Mouse (Mus musculus): ENCODE results near the gene Gm20605. TPM values are rescaled to one million over a fixed set of nuclear protein-coding genes. Genes with fewer than 3 reads are reported as not detected.

The Gm20605 gene
- total RNA-seq, 2 experiments from 2014 or later = 0.62 to 13.2 TPM

- ATAC-seq (replicated peaks; ENCODE audit: poor library complexity, severe bottlenecking) = no peak
These were observed 54.7 kb downstream of the Gm20605 start for GRCm38 (mm10) chr5:137683388-137684293.

- peak; percentile 90 for ATAC-seq (replicated peaks; ENCODE audit: poor library complexity, severe bottlenecking)
These were observed 55.5 kb downstream of the Gm20605 start, which contains the start of gene Agfg2 for GRCm38 (mm10) chr5:137684294-137685123. TSS of gene Agfg2 (minus strand) at chr5:137684726.

- peak; percentile 37 for ATAC-seq (replicated peaks; ENCODE audit: poor library complexity, severe bottlenecking)
These were observed 56.7 kb downstream of the Gm20605 start for GRCm38 (mm10) chr5:137685653-137686052.

GRCm38 (mm10) chr5:137686127-137686790 is 57.3 kb downstream of the Gm20605 start:
- peak; percentile 60 for ATAC-seq (replicated peaks; ENCODE audit: poor library complexity, severe bottlenecking)

GRCm38 (mm10) chr5:137689974-137690373 is 61.0 kb downstream of the Gm20605 start:
- no peak for ATAC-seq (replicated peaks; ENCODE audit: poor library complexity, severe bottlenecking)

- ATAC-seq (replicated peaks; ENCODE audit: poor library complexity, severe bottlenecking) = no peak
These were observed 61.6 kb downstream of the Gm20605 start for GRCm38 (mm10) chr5:137690531-137690930.

- ATAC-seq (replicated peaks; ENCODE audit: poor library complexity, severe bottlenecking) = no peak
These were observed 62.9 kb downstream of the Gm20605 start for GRCm38 (mm10) chr5:137691881-137692280.

Other genes with a start within 250 kb of the Gm20605 start
- gene Zan, start 152.1 kb upstream of the Gm20605 start, total RNA-seq (2014; fragmentation: Nextera tagmentation) = 0.66 and 4.7 TPM in 2 replicates
- 0.04 and 0.05 TPM in 2 replicates for gene Zan, start 152.1 kb upstream of the Gm20605 start, total RNA-seq (2017)
- 31.2 and 36.5 TPM in 2 replicates for gene Pop7, start 126.7 kb upstream of the Gm20605 start, total RNA-seq (2014; fragmentation: Nextera tagmentation)
- 18.3 and 28.9 TPM in 2 replicates for gene Pop7, start 126.7 kb upstream of the Gm20605 start, total RNA-seq (2017)
- gene Gigyf1, start 110.6 kb upstream of the Gm20605 start, total RNA-seq (2014; fragmentation: Nextera tagmentation) = 21.0 and 21.7 TPM in 2 replicates
- 5.2 and 7.7 TPM in 2 replicates for gene Gigyf1, start 110.6 kb upstream of the Gm20605 start, total RNA-seq (2017)
- not detected in 2 replicates for gene Epo, start 95.9 kb upstream of the Gm20605 start, total RNA-seq (2014; fragmentation: Nextera tagmentation)
- gene Epo, start 95.9 kb upstream of the Gm20605 start, total RNA-seq (2017) = not detected in 2 replicates
- gene Gnb2, start 95.7 kb upstream of the Gm20605 start, total RNA-seq (2014; fragmentation: Nextera tagmentation) = 335 and 473 TPM in 2 replicates
- 226 and 299 TPM in 2 replicates for gene Gnb2, start 95.7 kb upstream of the Gm20605 start, total RNA-seq (2017)
- not detected in 2 replicates for gene Actl6b, start 75.7 kb upstream of the Gm20605 start, total RNA-seq (2014; fragmentation: Nextera tagmentation)
- gene Actl6b, start 75.7 kb upstream of the Gm20605 start, total RNA-seq (2017) = not detected in 2 replicates
- 5.8 and 20.3 TPM in 2 replicates for gene Tfr2, start 59.3 kb upstream of the Gm20605 start, total RNA-seq (2014; fragmentation: Nextera tagmentation)
- 7.5 and 10.2 TPM in 2 replicates for gene Tfr2, start 59.3 kb upstream of the Gm20605 start, total RNA-seq (2017)
- 146 and 159 TPM in 2 replicates for gene Mospd3, start 28.1 kb upstream of the Gm20605 start, total RNA-seq (2014; fragmentation: Nextera tagmentation)
- gene Mospd3, start 28.1 kb upstream of the Gm20605 start, total RNA-seq (2017) = 4.0 and 7.4 TPM in 2 replicates
- not detected in 2 replicates for gene Pcolce, start 15.4 kb upstream of the Gm20605 start, total RNA-seq (2014; fragmentation: Nextera tagmentation)
- gene Pcolce, start 15.4 kb upstream of the Gm20605 start, total RNA-seq (2017) = 0.62 TPM in 1 of 2 replicates, not detected in the other
- gene Fbxo24, start 173 bp upstream of the Gm20605 start, total RNA-seq (2014; fragmentation: Nextera tagmentation) = not detected in 2 replicates
- not detected in 2 replicates for gene Fbxo24, start 173 bp upstream of the Gm20605 start, total RNA-seq (2017)
- gene Lrch4, start 54 bp upstream of the Gm20605 start, total RNA-seq (2014; fragmentation: Nextera tagmentation) = 57.4 and 73.0 TPM in 2 replicates
- gene Lrch4, start 54 bp upstream of the Gm20605 start, total RNA-seq (2017) = 34.6 and 42.2 TPM in 2 replicates
- gene Sap25, start 12.2 kb downstream of the Gm20605 start, total RNA-seq (2014; fragmentation: Nextera tagmentation) = 32.1 and 55.2 TPM in 2 replicates
- 9.7 and 20.8 TPM in 2 replicates for gene Sap25, start 12.2 kb downstream of the Gm20605 start, total RNA-seq (2017)
- gene Irs3, start 16.5 kb downstream of the Gm20605 start, total RNA-seq (2014; fragmentation: Nextera tagmentation) = not detected in 2 replicates
- not detected in 2 replicates for gene Irs3, start 16.5 kb downstream of the Gm20605 start, total RNA-seq (2017)
- gene Agfg2, start 55.6 kb downstream of the Gm20605 start, total RNA-seq (2014; fragmentation: Nextera tagmentation) = 13.7 and 15.0 TPM in 2 replicates
- 10.7 and 13.9 TPM in 2 replicates for gene Agfg2, start 55.6 kb downstream of the Gm20605 start, total RNA-seq (2017)
- not detected in 2 replicates for gene Nyap1, start 112.4 kb downstream of the Gm20605 start, total RNA-seq (2014; fragmentation: Nextera tagmentation)
- not detected in 2 replicates for gene Nyap1, start 112.4 kb downstream of the Gm20605 start, total RNA-seq (2017)
- gene Tsc22d4, start 116.6 kb downstream of the Gm20605 start, total RNA-seq (2014; fragmentation: Nextera tagmentation) = 71.5 and 78.5 TPM in 2 replicates
- gene Tsc22d4, start 116.6 kb downstream of the Gm20605 start, total RNA-seq (2017) = 57.5 and 74.8 TPM in 2 replicates
- 29.4 and 36.7 TPM in 2 replicates for gene Ppp1r35, start 149.7 kb downstream of the Gm20605 start, total RNA-seq (2014; fragmentation: Nextera tagmentation)
- 22.9 and 24.1 TPM in 2 replicates for gene Ppp1r35, start 149.7 kb downstream of the Gm20605 start, total RNA-seq (2017)
- 33.9 and 35.2 TPM in 2 replicates for gene Mepce, start 158.5 kb downstream of the Gm20605 start, total RNA-seq (2014; fragmentation: Nextera tagmentation)
- 14.5 and 48.4 TPM in 2 replicates for gene Mepce, start 158.5 kb downstream of the Gm20605 start, total RNA-seq (2017)
- gene Zcwpw1, start 158.6 kb downstream of the Gm20605 start, total RNA-seq (2014; fragmentation: Nextera tagmentation) = 1.0 and 2.6 TPM in 2 replicates
- 12.7 and 13.0 TPM in 2 replicates for gene Zcwpw1, start 158.6 kb downstream of the Gm20605 start, total RNA-seq (2017)
- 3.2 and 4.0 TPM in 2 replicates for gene Pilra, start 207.1 kb downstream of the Gm20605 start, total RNA-seq (2014; fragmentation: Nextera tagmentation)
- 11.4 and 12.7 TPM in 2 replicates for gene Pilra, start 207.1 kb downstream of the Gm20605 start, total RNA-seq (2017)
- 3.5 and 12.1 TPM in 2 replicates for gene Pilrb1, start 228.9 kb downstream of the Gm20605 start, total RNA-seq (2014; fragmentation: Nextera tagmentation)
- 7.2 and 7.6 TPM in 2 replicates for gene Pilrb1, start 228.9 kb downstream of the Gm20605 start, total RNA-seq (2017)
- 3.2 and 13.2 TPM in 2 replicates for gene Pilrb2, start 242.6 kb downstream of the Gm20605 start, total RNA-seq (2014; fragmentation: Nextera tagmentation)
- 4.3 and 10.3 TPM in 2 replicates for gene Pilrb2, start 242.6 kb downstream of the Gm20605 start, total RNA-seq (2017)